Mouse (Mus musculus): ENCODE measurements around the gene Brd4.

GRCm38 (mm10) chr17:32248192-32248591 lies 36.3 kb downstream of the Brd4 start:
- TF ChIP-seq CTCF (IDR thresholded peaks at IDR 0.05; ENCODE audit: borderline replicate concordance, control insufficient read depth, extremely low read depth, insufficient read depth, low read length, poor library complexity) (no peak), POLR2A (IDR thresholded peaks at IDR 0.05; ENCODE audit: control insufficient read depth, extremely low read depth, insufficient read depth, low read length, poor library complexity) (no peak)
